Mouse (Mus musculus): ENCODE results near the gene Cenpf. TPM values are rescaled to one million over a fixed set of nuclear protein-coding genes. Genes with fewer than 3 reads are reported as not detected.

Cenpf gene
- polyA plus RNA-seq, 1 experiment, result 5.4 TPM

DNA sequence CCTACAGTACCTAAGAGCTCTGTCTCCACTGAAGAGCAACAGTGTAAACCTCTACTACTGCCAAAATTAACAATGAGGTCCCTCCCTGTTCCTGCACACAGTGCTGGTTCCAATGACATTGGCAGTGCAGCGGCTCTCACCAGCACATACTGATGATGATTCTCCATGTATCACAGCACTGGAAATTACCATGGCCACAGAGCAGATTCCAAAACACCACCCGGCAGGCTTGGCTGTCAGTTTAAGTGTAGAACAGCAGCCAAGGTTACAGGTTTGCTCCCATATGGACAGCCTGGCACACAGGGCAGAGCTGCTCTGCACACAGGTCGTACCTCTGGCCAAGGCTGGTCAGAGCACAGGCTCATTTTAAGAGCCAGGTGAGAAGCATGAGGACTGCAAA, 8.3 kb downstream of the Cenpf start:
- TF ChIP-seq CTCF (IDR thresholded peaks at IDR 0.05; ENCODE audit: control insufficient read depth, insufficient read depth, insufficient read length) (no peak), MYOD1 (IDR thresholded peaks at IDR 0.05; ENCODE audit: control insufficient read depth, insufficient read length, low read depth) (no peak), MAX (IDR thresholded peaks at IDR 0.05) (no peak), CEBPB (IDR thresholded peaks at IDR 0.05; ENCODE audit: low read depth) (no peak), MYOG (IDR thresholded peaks at IDR 0.05; ENCODE audit: control insufficient read depth, extremely low read depth, insufficient read length) (no peak), FOSL1 (IDR thresholded peaks at IDR 0.05; ENCODE audit: insufficient read depth, low read length, poor library complexity, severe bottlenecking) (no peak)

DNA sequence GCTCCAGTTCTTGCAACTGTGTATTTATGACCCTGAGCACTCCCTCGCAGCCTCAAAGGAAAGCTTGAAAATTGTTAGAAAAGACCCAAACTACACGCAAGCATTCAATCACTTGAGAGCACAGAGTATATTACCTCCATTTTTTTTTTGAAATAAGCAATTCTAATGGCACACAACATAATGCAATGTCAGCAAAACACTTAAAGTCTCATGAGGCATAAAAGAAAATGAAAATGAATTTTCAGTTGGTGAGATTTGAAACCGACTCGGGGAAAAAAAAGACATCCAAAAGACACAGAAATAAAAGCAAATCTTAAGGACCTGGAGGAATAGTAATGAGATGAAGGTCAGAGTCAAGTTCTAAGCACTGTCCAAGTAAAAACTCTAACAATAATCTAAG, 11.9 kb downstream of the Cenpf start:
- TF ChIP-seq MAX (IDR thresholded peaks at IDR 0.05) (no peak), MYOD1 (IDR thresholded peaks at IDR 0.05; ENCODE audit: control insufficient read depth, insufficient read length, low read depth) (no peak), CTCF (IDR thresholded peaks at IDR 0.05; ENCODE audit: control insufficient read depth, insufficient read depth, insufficient read length) (no peak), CEBPB (IDR thresholded peaks at IDR 0.05; ENCODE audit: low read depth) (no peak), FOSL1 (IDR thresholded peaks at IDR 0.05; ENCODE audit: insufficient read depth, low read length, poor library complexity, severe bottlenecking) (no peak), MYOG (IDR thresholded peaks at IDR 0.05; ENCODE audit: control insufficient read depth, extremely low read depth, insufficient read length) (no peak), USF1 (IDR thresholded peaks at IDR 0.05; ENCODE audit: low read depth) (no peak)
- Histone ChIP-seq H3K79me2 (ENCODE audit: control insufficient read depth, insufficient read depth) (peaks cover 22% of the 10 kb centered on the region), H3ac (ENCODE audit: control insufficient read depth, insufficient read length, low read depth) (no peak overlapping the region), H3K4me3 (ENCODE audit: insufficient read depth, poor library complexity, severe bottlenecking) (no peak overlapping the region), H3K27me3 (ENCODE audit: control insufficient read depth, insufficient read depth, insufficient read length) (no peaks in the 10 kb centered on the region), H3K79me3 (ENCODE audit: low read depth) (peaks cover 17% of the 10 kb centered on the region), H3K36me3 (ENCODE audit: control insufficient read depth, insufficient read depth) (peaks cover 96% of the 10 kb centered on the region)

More for the DNA sequence above, 8.3 kb downstream of the Cenpf start:
- Histone ChIP-seq H3K79me2 (ENCODE audit: control insufficient read depth, insufficient read depth) (peaks cover 10% of the 10 kb centered on the region), H3ac (ENCODE audit: control insufficient read depth, insufficient read length, low read depth) (no peak overlapping the region), H3K79me3 (ENCODE audit: low read depth) (peaks cover 5% of the 10 kb centered on the region), H3K36me3 (ENCODE audit: control insufficient read depth, insufficient read depth) (peaks cover 97% of the 10 kb centered on the region), H3K4me3 (ENCODE audit: insufficient read depth, poor library complexity, severe bottlenecking) (no peak overlapping the region), H3K27me3 (ENCODE audit: control insufficient read depth, insufficient read depth, insufficient read length) (no peaks in the 10 kb centered on the region)

DNA sequence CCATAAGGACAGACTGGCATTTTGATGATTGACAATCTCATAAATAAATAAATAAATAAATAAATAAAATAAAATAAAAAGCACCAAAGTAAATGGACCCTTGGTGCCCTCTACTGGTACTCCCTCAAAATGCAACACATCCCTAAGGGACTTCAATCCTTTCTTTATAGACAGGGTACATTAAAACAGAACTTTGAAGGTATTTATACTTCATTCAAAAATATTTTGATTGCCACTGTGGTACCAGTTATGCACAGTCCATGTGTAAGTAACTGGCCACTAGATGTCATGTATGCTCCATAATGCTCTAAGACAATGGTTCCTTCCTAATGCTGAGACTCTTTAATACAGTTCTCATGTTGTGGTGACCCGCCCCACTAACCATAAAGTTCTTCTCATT, 12.5 kb downstream of the Cenpf start:
- no peak overlapping the region for H3K4me3 ChIP-seq (ENCODE audit: insufficient read depth, poor library complexity, severe bottlenecking)
- peaks cover 22% of the 10 kb centered on the region for H3K79me2 ChIP-seq (ENCODE audit: control insufficient read depth, insufficient read depth)
- peaks cover 96% of the 10 kb centered on the region for H3K36me3 ChIP-seq (ENCODE audit: control insufficient read depth, insufficient read depth)
- no peak for TF ChIP-seq CEBPB (IDR thresholded peaks at IDR 0.05; ENCODE audit: low read depth)
- TF ChIP-seq MYOG (IDR thresholded peaks at IDR 0.05; ENCODE audit: control insufficient read depth, extremely low read depth, insufficient read length), result no peak
- TF ChIP-seq FOSL1 (IDR thresholded peaks at IDR 0.05; ENCODE audit: insufficient read depth, low read length, poor library complexity, severe bottlenecking), result no peak
- TF ChIP-seq MAX (IDR thresholded peaks at IDR 0.05), result no peak
- TF ChIP-seq MYOD1 (IDR thresholded peaks at IDR 0.05; ENCODE audit: control insufficient read depth, insufficient read length, low read depth), result no peak
- TF ChIP-seq CTCF (IDR thresholded peaks at IDR 0.05; ENCODE audit: control insufficient read depth, insufficient read depth, insufficient read length), result no peak
- TF ChIP-seq USF1 (IDR thresholded peaks at IDR 0.05; ENCODE audit: low read depth), result no peak
- H3K79me3 ChIP-seq (ENCODE audit: low read depth), result peaks cover 17% of the 10 kb centered on the region
- H3K27me3 ChIP-seq (ENCODE audit: control insufficient read depth, insufficient read depth, insufficient read length), result no peaks in the 10 kb centered on the region
- no peak overlapping the region for H3ac ChIP-seq (ENCODE audit: control insufficient read depth, insufficient read length, low read depth)

DNA sequence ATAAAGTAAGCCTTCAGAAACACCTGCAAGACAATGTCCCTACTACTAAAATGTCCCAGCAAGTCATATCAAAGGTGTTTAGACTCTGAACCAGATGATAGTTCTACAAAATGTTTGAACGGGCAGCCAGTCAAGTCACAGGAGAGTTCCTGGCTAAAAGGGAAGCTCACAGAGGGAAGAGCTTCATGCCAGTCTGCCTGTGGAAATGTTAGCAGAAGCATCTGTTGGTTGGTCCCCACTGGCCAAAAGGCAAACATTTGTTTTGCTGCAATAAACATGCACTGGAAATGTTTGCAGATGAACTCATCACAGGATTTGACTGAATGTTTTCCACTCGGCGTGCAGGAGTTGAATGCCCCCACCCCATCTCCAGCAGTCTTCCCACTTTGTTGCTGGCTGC, 21.9 kb downstream of the Cenpf start:
- no peaks in the 10 kb centered on the region for H3K79me3 ChIP-seq (ENCODE audit: low read depth)
- H3ac ChIP-seq (ENCODE audit: control insufficient read depth, insufficient read length, low read depth), result no peak overlapping the region
- H3K79me2 ChIP-seq (ENCODE audit: control insufficient read depth, insufficient read depth), result no peaks in the 10 kb centered on the region
- no peak overlapping the region for H3K4me3 ChIP-seq (ENCODE audit: insufficient read depth, poor library complexity, severe bottlenecking)
- TF ChIP-seq USF1 (IDR thresholded peaks at IDR 0.05; ENCODE audit: low read depth) (no peak), CEBPB (IDR thresholded peaks at IDR 0.05; ENCODE audit: low read depth) (no peak)
- no peaks in the 10 kb centered on the region for H3K27me3 ChIP-seq (ENCODE audit: control insufficient read depth, insufficient read depth, insufficient read length)
- peaks cover 67% of the 10 kb centered on the region for H3K36me3 ChIP-seq (ENCODE audit: control insufficient read depth, insufficient read depth)

DNA sequence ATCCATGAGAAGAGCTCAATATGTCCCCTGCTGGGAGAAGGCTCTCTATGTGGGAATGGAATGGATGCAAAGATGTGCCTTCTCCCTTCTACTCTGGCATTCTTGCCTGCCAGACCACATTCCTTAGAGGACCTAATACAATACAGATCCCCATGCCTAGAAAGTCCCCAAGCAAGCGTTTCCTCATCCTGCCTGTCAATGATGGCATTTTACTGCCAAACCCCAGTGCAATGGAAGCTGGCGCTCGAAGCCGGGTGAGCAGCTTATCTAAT, 23.1 kb downstream of the Cenpf start:
- Histone ChIP-seq H3K27me3 (ENCODE audit: control insufficient read depth, insufficient read depth, insufficient read length) (no peaks in the 10 kb centered on the region), H3K79me3 (ENCODE audit: low read depth) (no peaks in the 10 kb centered on the region), H3ac (ENCODE audit: control insufficient read depth, insufficient read length, low read depth) (no peak overlapping the region), H3K36me3 (ENCODE audit: control insufficient read depth, insufficient read depth) (peaks cover 65% of the 10 kb centered on the region), H3K4me3 (ENCODE audit: insufficient read depth, poor library complexity, severe bottlenecking) (no peak overlapping the region), H3K79me2 (ENCODE audit: control insufficient read depth, insufficient read depth) (no peaks in the 10 kb centered on the region)
- TF ChIP-seq MYOG (IDR thresholded peaks at IDR 0.05; ENCODE audit: control insufficient read depth, extremely low read depth, insufficient read length) (no peak), CEBPB (IDR thresholded peaks at IDR 0.05; ENCODE audit: low read depth) (no peak), USF1 (IDR thresholded peaks at IDR 0.05; ENCODE audit: low read depth) (no peak), MYOD1 (IDR thresholded peaks at IDR 0.05; ENCODE audit: control insufficient read depth, insufficient read length, low read depth) (no peak), CTCF (IDR thresholded peaks at IDR 0.05; ENCODE audit: control insufficient read depth, insufficient read depth, insufficient read length) (no peak), FOSL1 (IDR thresholded peaks at IDR 0.05; ENCODE audit: insufficient read depth, low read length, poor library complexity, severe bottlenecking) (no peak), MAX (IDR thresholded peaks at IDR 0.05) (no peak)

DNA sequence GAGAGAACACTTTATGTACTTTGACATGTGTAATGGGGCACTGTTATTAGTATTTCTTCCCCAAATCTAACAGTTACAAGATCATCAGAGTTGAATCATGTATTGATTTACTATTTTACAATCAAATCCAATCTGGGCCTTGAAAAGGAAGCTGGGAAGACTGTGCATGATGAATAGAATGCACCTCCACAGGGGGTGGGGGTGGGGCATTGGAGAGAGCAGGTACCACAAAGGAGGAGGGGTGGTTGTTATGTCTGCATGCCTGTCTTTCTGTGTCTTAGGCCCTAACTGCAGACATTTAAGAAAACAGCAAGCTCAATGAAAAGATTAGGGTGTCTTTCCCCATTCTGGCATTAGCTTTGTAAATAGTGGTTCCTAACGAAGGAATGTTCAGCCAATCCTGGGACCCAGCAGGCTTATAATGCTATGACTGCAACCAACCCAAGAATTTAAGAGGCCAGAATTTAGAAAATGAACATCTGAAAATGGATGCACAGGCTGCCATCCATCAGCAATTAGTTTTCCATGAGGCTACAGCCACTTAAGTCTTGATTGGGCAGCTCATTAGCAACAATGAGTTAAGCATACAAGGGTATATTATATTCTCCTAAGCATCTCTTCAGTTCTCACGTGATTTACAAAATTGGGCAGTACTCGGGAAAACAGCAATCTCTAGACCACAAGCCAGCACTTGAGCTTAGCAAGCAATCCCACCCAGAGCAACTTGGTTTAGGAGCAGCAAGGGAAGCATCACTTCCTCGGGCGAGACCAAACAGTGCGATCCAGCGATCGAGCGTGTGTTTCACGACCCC, 23.6 kb downstream of the Cenpf start:
- no peak overlapping the region for H3ac ChIP-seq (ENCODE audit: control insufficient read depth, insufficient read length, low read depth)
- TF ChIP-seq USF1 (IDR thresholded peaks at IDR 0.05; ENCODE audit: low read depth), result no peak
- no peaks in the 10 kb centered on the region for H3K79me3 ChIP-seq (ENCODE audit: low read depth)
- peaks cover 65% of the 10 kb centered on the region for H3K36me3 ChIP-seq (ENCODE audit: control insufficient read depth, insufficient read depth)
- H3K4me3 ChIP-seq (ENCODE audit: insufficient read depth, poor library complexity, severe bottlenecking), result no peak overlapping the region
- H3K79me2 ChIP-seq (ENCODE audit: control insufficient read depth, insufficient read depth), result no peaks in the 10 kb centered on the region
- H3K27me3 ChIP-seq (ENCODE audit: control insufficient read depth, insufficient read depth, insufficient read length), result no peaks in the 10 kb centered on the region

Measured in C2C12 (cell line).